Mouse (Mus musculus): Measurements from ENCODE around the gene 1700020D05Rik.
A peak's percentile ranks its signal among the peaks of the same experiment; 100 is the strongest.

GRCm38 (mm10) chr19:5463791-5464562, 39.6 kb downstream of the 1700020D05Rik start:
- TF ChIP-seq POLR2A (IDR thresholded peaks at IDR 0.05; ENCODE audit: borderline replicate concordance, insufficient read depth, low read length) (no peak), CTCF (IDR thresholded peaks at IDR 0.05; ENCODE audit: borderline replicate concordance, insufficient read depth, low read depth, low read length) (peak; percentile 85)
